Mouse (Mus musculus): Measurements from ENCODE around the gene Gm45062. TPM values are rescaled to one million over a fixed set of nuclear protein-coding genes. Genes with fewer than 3 reads are reported as not detected.

The Gm45062 gene
- total and polyA plus RNA-seq, 3 experiments: 2.2 to 3.6 TPM; not detected in 1

- H3K79me2 ChIP-seq (ENCODE audit: control insufficient read depth, insufficient read depth, low read length, poor library complexity): no peaks in the 10 kb centered on the region
- peaks cover 0 to 22% of the 10 kb centered on the region in 2 experiments; a peak in 2 of 4 replicates for H3K36me3 ChIP-seq (ENCODE audit: control insufficient read depth in 1 of 2, insufficient read depth in 2 of 2, low read length in 2 of 2)
- no peak overlapping the region for H3K4me3 ChIP-seq (ENCODE audit: control insufficient read depth in 1 of 2, insufficient read depth in 1 of 2, low read depth in 2 of 2, low read length in 2 of 2)
- no peak overlapping the region for H3K27ac ChIP-seq (ENCODE audit: control insufficient read depth, low read depth, low read length)
- H3K27me3 ChIP-seq (ENCODE audit: control insufficient read depth in 1 of 2, insufficient read depth in 2 of 2, low read length in 2 of 2): no peaks in the 10 kb centered on the region
- DNase-seq (ENCODE audit: low read depth, low spot score): peak; percentile 51
- H3K9ac ChIP-seq (ENCODE audit: control insufficient read depth, low read depth, low read length, poor library complexity, severe bottlenecking): no peak overlapping the region
- no peaks in the 10 kb centered on the region for H3K9me3 ChIP-seq (replicated peaks; ENCODE audit: insufficient read depth, low read length)
- TF ChIP-seq POLR2AphosphoS5 (IDR thresholded peaks at IDR 0.05; ENCODE audit: borderline replicate concordance, low read depth, low read length): no peak
- TF ChIP-seq TBP (IDR thresholded peaks at IDR 0.05; ENCODE audit: low read depth, low read length): peak; percentile 39; the same call in 1 of the 2 replicates
- H3K4me1 ChIP-seq (ENCODE audit: control insufficient read depth in 1 of 2, insufficient read depth in 2 of 2, low read length in 2 of 2): peaks cover 16 to 19% of the 10 kb centered on the region in 2 experiments
Measured at GRCm38 (mm10) chr6:8389307-8389706, 130.1 kb downstream of the Gm45062 start.

DNA sequence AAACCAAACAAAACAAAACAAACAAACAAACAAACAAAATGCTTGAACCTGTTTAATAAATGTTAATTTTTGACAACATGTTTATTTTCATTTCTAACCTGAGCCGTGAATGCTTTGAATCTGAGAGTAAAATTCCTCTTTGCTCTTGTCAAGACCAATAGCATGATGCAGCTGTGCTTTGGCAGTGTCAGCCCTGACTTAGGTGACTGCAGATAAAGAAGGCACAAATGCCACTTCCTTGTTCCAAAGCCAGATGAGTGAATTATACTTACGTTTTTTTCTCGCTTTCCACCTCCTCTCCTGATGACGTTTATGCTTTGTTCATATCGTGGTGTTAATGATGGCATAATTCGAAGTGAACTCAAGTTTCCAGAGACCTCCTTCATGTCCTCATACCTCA lies 131.0 kb downstream of the Gm45062 start:
- Histone ChIP-seq H3K79me2 (ENCODE audit: control insufficient read depth, insufficient read depth, low read length, poor library complexity) (no peaks in the 10 kb centered on the region), H3K36me3 (ENCODE audit: control insufficient read depth in 1 of 2, insufficient read depth in 2 of 2, low read length in 2 of 2) (peaks cover 0 to 26% of the 10 kb centered on the region in 2 experiments; a peak in 2 of 4 replicates), H3K9me3 (replicated peaks; ENCODE audit: insufficient read depth, low read length) (no peaks in the 10 kb centered on the region), H3K27ac (ENCODE audit: control insufficient read depth, low read depth, low read length) (no peak overlapping the region), H3K4me1 (ENCODE audit: control insufficient read depth in 1 of 2, insufficient read depth in 2 of 2, low read length in 2 of 2) (peaks cover 16 to 22% of the 10 kb centered on the region in 2 experiments), H3K9ac (ENCODE audit: control insufficient read depth, low read depth, low read length, poor library complexity, severe bottlenecking) (no peak overlapping the region), H3K4me3 (ENCODE audit: control insufficient read depth in 1 of 2, insufficient read depth in 1 of 2, low read depth in 2 of 2, low read length in 2 of 2) (no peak overlapping the region), H3K27me3 (ENCODE audit: control insufficient read depth in 1 of 2, insufficient read depth in 2 of 2, low read length in 2 of 2) (no peaks in the 10 kb centered on the region)
- DNase-seq (ENCODE audit: low read depth, low spot score): peak; percentile 69
- TF ChIP-seq USF1 (IDR thresholded peaks at IDR 0.05; ENCODE audit: low read depth, low read length) (no peak), JUND (IDR thresholded peaks at IDR 0.05; ENCODE audit: low read depth, low read length) (no peak), SIN3A (IDR thresholded peaks at IDR 0.05; ENCODE audit: low read length) (no peak), TAL1 (IDR thresholded peaks at IDR 0.05; ENCODE audit: low read length) (0 out of 2 replicates have a peak, but pooled peaks have one; percentile 6), MXI1 (IDR thresholded peaks at IDR 0.05; ENCODE audit: low read depth, low read length) (no peak), MAFK (IDR thresholded peaks at IDR 0.05; ENCODE audit: borderline replicate concordance, low read depth, low read length) (no peak), RCOR1 (IDR thresholded peaks at IDR 0.05; ENCODE audit: low read depth, low read length) (0 out of 2 replicates have a peak, but pooled peaks have one; percentile 17), USF2 (IDR thresholded peaks at IDR 0.05; ENCODE audit: borderline replicate concordance in 1 of 2, insufficient read depth in 1 of 2, low read depth in 1 of 2, low read length in 2 of 2) (no peak), SMC3 (IDR thresholded peaks at IDR 0.05; ENCODE audit: low read depth, low read length) (no peak), GABPA (IDR thresholded peaks at IDR 0.05; ENCODE audit: low read depth, low read length) (no peak), ELF1 (IDR thresholded peaks at IDR 0.05; ENCODE audit: low read depth, low read length) (peak; percentile 70), CTCF (IDR thresholded peaks at IDR 0.05 in 2 of 3, conservative IDR thresholded peaks at IDR 0.05 in 1 of 3; ENCODE audit: control insufficient read depth in 1 of 3, insufficient read depth in 1 of 3, low read depth in 2 of 3, low read length in 3 of 3, poor library complexity in 1 of 3, severe bottlenecking in 1 of 3) (no peak), CHD1 (IDR thresholded peaks at IDR 0.05; ENCODE audit: low read depth, low read length) (no peak), ZMIZ1 (IDR thresholded peaks at IDR 0.05; ENCODE audit: low read depth, low read length) (no peak), POLR2A (IDR thresholded peaks at IDR 0.05; ENCODE audit: control insufficient read depth in 1 of 2, insufficient read depth in 1 of 2, low read depth in 1 of 2, low read length in 2 of 2, poor library complexity in 1 of 2) (no peak), POLR2AphosphoS5 (IDR thresholded peaks at IDR 0.05; ENCODE audit: borderline replicate concordance, low read depth, low read length) (no peak), MAX (IDR thresholded peaks at IDR 0.05; ENCODE audit: low read length) (no peak), CHD2 (IDR thresholded peaks at IDR 0.05; ENCODE audit: low read length) (no peak), ZNF384 (IDR thresholded peaks at IDR 0.05; ENCODE audit: low read depth, low read length) (peak; percentile 59; the same call in 1 of the 2 replicates), UBTF (IDR thresholded peaks at IDR 0.05; ENCODE audit: borderline replicate concordance, insufficient read depth, low read depth, low read length) (no peak), KAT2A (conservative IDR thresholded peaks at IDR 0.05; ENCODE audit: low read depth, low read length) (no peak), BHLHE40 (IDR thresholded peaks at IDR 0.05; ENCODE audit: borderline replicate concordance, low read depth, low read length) (no peak), MYC (IDR thresholded peaks at IDR 0.05; ENCODE audit: low read depth, low read length) (no peak), NRF1 (IDR thresholded peaks at IDR 0.05; ENCODE audit: insufficient read depth, low read depth, low read length, poor library complexity, severe bottlenecking) (no peak), MEF2A (IDR thresholded peaks at IDR 0.05; ENCODE audit: extremely low read depth, insufficient replicate concordance, low read depth, low read length, poor library complexity, severe bottlenecking) (no peak), EP300 (IDR thresholded peaks at IDR 0.05; ENCODE audit: low read depth in 1 of 2, low read length in 2 of 2) (peak; percentile 24 to 56; a peak in 2 of 4 replicates), RAD21 (IDR thresholded peaks at IDR 0.05; ENCODE audit: low read depth, low read length) (no peak), MAZ (IDR thresholded peaks at IDR 0.05; ENCODE audit: low read depth, low read length) (no peak), HCFC1 (IDR thresholded peaks at IDR 0.05; ENCODE audit: low read depth, low read length) (no peak), MYB (IDR thresholded peaks at IDR 0.05; ENCODE audit: low read depth, low read length) (no peak)
